Mouse (Mus musculus) cerebellum, postnatal 14 days (tissue): ENCODE data around the gene Stxbp5.
"Not testable (repeated sequence)": the region's sequence is repeated elsewhere in the genome, so short reads cannot be mapped to it uniquely, and the experiment has no call there.

Source experiments
- DNase-seq, 2 experiments: peaks; one replicate each; pipeline ENCODE4 v3.0.0; 2021; ENCODE audit warnings: mixed read lengths in 2 of 2

The Stxbp5 gene

GRCm38 (mm10) chr10:9901071-9901696 is at the start of gene Stxbp5:
Stxbp5 (minus strand) TSS chr10:9901079.
- peak; percentile 87 to 91 for DNase-seq

- no peak for DNase-seq
These were observed 11.5 kb upstream of the Stxbp5 start for GRCm38 (mm10) chr10:9912395-9912794.

GRCm38 (mm10) chr10:9907919-9908502 is 7.1 kb upstream of the Stxbp5 start:
- DNase-seq: no peak

GRCm38 (mm10) chr10:9907519-9907918 is 6.6 kb upstream of the Stxbp5 start:
- no peak for DNase-seq

GRCm38 (mm10) chr10:9906185-9906584 is 5.3 kb upstream of the Stxbp5 start:
- no peak for DNase-seq

- DNase-seq: peak; percentile 77 to 83
These were observed 889 bp upstream of the Stxbp5 start for GRCm38 (mm10) chr10:9901697-9902239.

GRCm38 (mm10) chr10:9900315-9901070 is 386 bp downstream of the Stxbp5 start:
- DNase-seq: peak; percentile 64 to 70

- DNase-seq: peak; percentile 25 to 44
These were observed 1.1 kb downstream of the Stxbp5 start for GRCm38 (mm10) chr10:9899816-9900215.

- DNase-seq: no peak
These were observed 1.8 kb downstream of the Stxbp5 start for GRCm38 (mm10) chr10:9899086-9899485.

- DNase-seq: no peak
These were observed 3.0 kb downstream of the Stxbp5 start for GRCm38 (mm10) chr10:9897852-9898251.

GRCm38 (mm10) chr10:9893562-9893961 is 7.3 kb downstream of the Stxbp5 start:
- DNase-seq: no peak

- no peak for DNase-seq
These were observed 11.2 kb downstream of the Stxbp5 start for GRCm38 (mm10) chr10:9889651-9890050.

GRCm38 (mm10) chr10:9888655-9889054 is 12.2 kb downstream of the Stxbp5 start:
- DNase-seq: peak; percentile 53 to 54

- DNase-seq: not testable (repeated sequence)
These were observed 19.0 kb downstream of the Stxbp5 start for GRCm38 (mm10) chr10:9881781-9882320.

- DNase-seq: no peak
These were observed 20.7 kb downstream of the Stxbp5 start for GRCm38 (mm10) chr10:9880070-9880728.

- peak in 1 of 2 experiments; percentile 32 for DNase-seq
These were observed 21.9 kb downstream of the Stxbp5 start for GRCm38 (mm10) chr10:9878821-9879489.

GRCm38 (mm10) chr10:9875905-9876304 is 25.0 kb downstream of the Stxbp5 start:
- DNase-seq: no peak

- DNase-seq: peak; percentile 38 to 44
These were observed 28.7 kb downstream of the Stxbp5 start for GRCm38 (mm10) chr10:9872143-9872542.

- DNase-seq: no peak
These were observed 33.9 kb downstream of the Stxbp5 start for GRCm38 (mm10) chr10:9866793-9867579.

GRCm38 (mm10) chr10:9860022-9860421 is 40.9 kb downstream of the Stxbp5 start:
- no peak for DNase-seq

- no peak for DNase-seq
These were observed 41.4 kb downstream of the Stxbp5 start for GRCm38 (mm10) chr10:9859476-9859875.
